Mouse (Mus musculus): ENCODE measurements around the gene Stard5. TPM values are rescaled to one million over a fixed set of nuclear protein-coding genes. Genes with fewer than 3 reads are reported as not detected.

The Stard5 gene
- total and polyA plus RNA-seq, 2 experiments from 2014 or later = 12.1 to 20.0 TPM

DNA sequence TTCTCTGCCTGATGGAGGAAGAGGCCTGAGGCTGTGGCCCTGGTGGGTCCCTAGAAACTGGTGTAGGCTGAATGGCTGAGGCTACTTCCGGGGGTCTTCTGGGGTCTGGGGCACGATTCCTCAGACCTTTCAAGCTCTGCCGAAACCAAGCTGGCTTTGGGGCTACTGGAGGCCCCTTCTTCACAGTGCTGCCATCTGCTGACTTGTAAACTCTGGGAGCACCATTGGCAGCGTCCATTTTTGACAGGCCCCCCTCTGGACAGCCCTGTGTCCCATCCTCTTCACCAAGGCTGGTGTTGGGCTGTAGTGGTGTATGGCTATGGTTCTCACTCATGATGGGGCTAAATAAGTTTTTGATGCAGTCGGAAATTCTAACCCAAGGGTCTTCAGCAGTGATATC lies 20.7 kb downstream of the Stard5 start:
- Histone ChIP-seq H3K9me3 (replicated peaks; ENCODE audit: control insufficient read depth, low read length) (no peaks in the 10 kb centered on the region; the same call in 1 of the 2 replicates), H3K4me2 (ENCODE audit: low read depth, low read length) (peak overlapping the region; percentile 42; the same call in 1 of the 2 replicates), H3K4me1 (ENCODE audit: control insufficient read depth, insufficient read depth) (no peaks in the 10 kb centered on the region), H3K36me3 (replicated peaks; ENCODE audit: control insufficient read depth, insufficient read depth, low read length) (no peaks in the 10 kb centered on the region), H3K9ac (replicated peaks; ENCODE audit: low read depth, low read length) (no peak overlapping the region), H3K27ac (ENCODE audit: low read depth) (no peak overlapping the region), H3K27me3 (ENCODE audit: control insufficient read depth, insufficient read depth, low read length) (no peaks in the 10 kb centered on the region), H3K4me3 (ENCODE audit: low read depth, low read length) (no peak overlapping the region; the same call in 1 of the 2 replicates)
- ATAC-seq (ENCODE audit: insufficient read depth, low read depth) (no peak), DNase-seq (ENCODE audit: low spot score) (no peak)
- no peak for TF ChIP-seq CTCF (IDR thresholded peaks at IDR 0.05; ENCODE audit: low read depth)
- TF ChIP-seq EP300 (IDR thresholded peaks at IDR 0.05; ENCODE audit: low read depth) = no peak
- 74% methylated on average over 5 of the region's 5 CpGs for WGBS

DNA sequence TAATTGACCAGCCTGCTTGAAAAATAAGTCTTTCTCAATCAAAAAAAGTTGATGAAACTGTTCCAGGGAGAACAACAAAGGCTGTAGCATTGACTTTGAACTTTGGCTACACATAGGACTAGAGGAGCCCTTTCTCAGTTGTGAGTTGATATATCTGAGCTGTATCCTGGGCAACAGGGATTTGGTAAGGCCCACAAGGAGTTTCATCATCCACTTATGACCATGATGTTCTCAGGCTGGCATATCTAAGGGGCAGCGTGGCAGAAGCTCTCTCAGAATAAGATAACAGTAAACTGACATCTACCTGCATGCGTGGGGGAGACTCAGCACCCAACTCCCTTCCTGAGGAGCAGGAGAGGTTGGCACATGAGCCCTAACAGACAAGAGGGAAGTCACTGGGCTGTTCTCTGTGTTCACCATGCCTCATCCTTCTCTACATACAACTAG lies 21.9 kb downstream of the Stard5 start:
- DNase-seq (ENCODE audit: low spot score) (no peak), ATAC-seq (ENCODE audit: insufficient read depth, low read depth) (no peak)
- H3K27ac ChIP-seq (ENCODE audit: low read depth) = no peak overlapping the region
- no peaks in the 10 kb centered on the region for H3K27me3 ChIP-seq (ENCODE audit: control insufficient read depth, insufficient read depth, low read length)
- TF ChIP-seq CTCF (IDR thresholded peaks at IDR 0.05; ENCODE audit: low read depth) (no peak), EP300 (IDR thresholded peaks at IDR 0.05; ENCODE audit: low read depth) (no peak)
- H3K4me1 ChIP-seq (ENCODE audit: control insufficient read depth, insufficient read depth) = no peaks in the 10 kb centered on the region
- no peak overlapping the region for H3K9ac ChIP-seq (replicated peaks; ENCODE audit: low read depth, low read length)
- WGBS = 75% methylated on average over 2 of the region's 2 CpGs
- peak overlapping the region; percentile 42; the same call in 1 of the 2 replicates for H3K4me2 ChIP-seq (ENCODE audit: low read depth, low read length)
- no peaks in the 10 kb centered on the region for H3K36me3 ChIP-seq (replicated peaks; ENCODE audit: control insufficient read depth, insufficient read depth, low read length)
- no peaks in the 10 kb centered on the region; the same call in 1 of the 2 replicates for H3K9me3 ChIP-seq (replicated peaks; ENCODE audit: control insufficient read depth, low read length)
- peak overlapping the region; percentile 34; the same call in 1 of the 2 replicates for H3K4me3 ChIP-seq (ENCODE audit: low read depth, low read length)

DNA sequence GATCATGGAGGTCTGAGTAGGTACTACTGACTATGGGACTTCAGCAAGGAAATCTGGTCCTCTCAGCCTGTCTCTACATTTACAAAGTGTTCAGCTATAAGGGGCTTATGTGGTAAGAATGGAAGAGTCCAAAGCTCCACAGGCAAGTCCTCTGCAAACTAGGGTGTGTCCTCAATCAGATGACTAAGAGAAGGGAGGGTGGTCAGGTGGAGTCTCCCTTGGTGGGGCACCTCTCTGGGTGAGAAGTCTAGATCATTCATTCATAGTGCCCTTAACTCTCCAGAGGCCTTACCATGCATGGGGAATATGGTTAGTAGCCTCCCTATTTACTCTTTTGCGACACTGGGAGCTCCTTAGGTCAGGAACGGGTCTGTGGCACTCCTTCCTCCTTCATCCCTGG lies 22.4 kb downstream of the Stard5 start:
- ATAC-seq (ENCODE audit: insufficient read depth, low read depth) (no peak), DNase-seq (ENCODE audit: low spot score) (no peak)
- TF ChIP-seq CTCF (IDR thresholded peaks at IDR 0.05; ENCODE audit: low read depth) = no peak
- no peak for TF ChIP-seq EP300 (IDR thresholded peaks at IDR 0.05; ENCODE audit: low read depth)
- no peaks in the 10 kb centered on the region for H3K36me3 ChIP-seq (replicated peaks; ENCODE audit: control insufficient read depth, insufficient read depth, low read length)
- peak overlapping the region; percentile 34; the same call in 1 of the 2 replicates for H3K4me3 ChIP-seq (ENCODE audit: low read depth, low read length)
- WGBS = 82% methylated on average over 2 of the region's 2 CpGs
- H3K4me1 ChIP-seq (ENCODE audit: control insufficient read depth, insufficient read depth) = no peaks in the 10 kb centered on the region
- H3K9me3 ChIP-seq (replicated peaks; ENCODE audit: control insufficient read depth, low read length) = no peaks in the 10 kb centered on the region; the same call in 1 of the 2 replicates
- no peaks in the 10 kb centered on the region for H3K27me3 ChIP-seq (ENCODE audit: control insufficient read depth, insufficient read depth, low read length)
- H3K4me2 ChIP-seq (ENCODE audit: low read depth, low read length) = peak overlapping the region; percentile 42; the same call in 1 of the 2 replicates
- H3K27ac ChIP-seq (ENCODE audit: low read depth) = peak overlapping the region; percentile 79; the same call in 1 of the 2 replicates
- H3K9ac ChIP-seq (replicated peaks; ENCODE audit: low read depth, low read length) = no peak overlapping the region; the same call in 1 of the 2 replicates

DNA sequence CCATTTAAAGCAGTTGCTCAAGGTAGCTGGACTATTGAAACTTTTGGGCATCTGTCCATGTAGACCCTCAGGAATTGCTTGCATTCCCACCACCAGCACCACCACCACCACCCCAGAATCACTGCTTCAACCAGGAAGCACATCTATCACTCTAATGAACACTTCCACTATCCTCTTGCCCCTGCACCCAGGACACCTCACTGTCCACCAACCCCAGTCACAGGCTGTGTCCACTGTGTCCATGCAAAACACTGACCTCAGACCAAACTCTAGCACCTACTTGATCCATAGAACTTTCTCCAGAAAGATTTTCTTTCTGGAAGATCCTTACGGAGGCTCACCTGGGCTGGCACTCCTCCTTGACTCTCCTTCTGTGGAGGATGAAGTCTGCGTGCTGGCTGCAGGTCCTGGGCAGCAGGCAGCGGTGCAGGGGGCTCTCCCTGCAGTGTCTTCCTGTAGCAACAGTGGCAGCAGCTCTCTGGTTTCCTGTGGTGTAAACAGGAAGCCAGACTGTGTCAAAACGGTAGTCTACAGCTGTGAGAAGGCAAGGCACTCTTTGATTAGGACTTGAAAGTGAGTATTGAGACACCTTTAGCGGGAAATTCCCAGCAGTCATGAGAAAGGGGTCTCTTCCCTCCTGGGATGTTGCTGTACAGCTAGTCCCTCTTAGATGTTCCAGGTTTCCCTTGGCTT lies 23.3 kb downstream of the Stard5 start:
- WGBS = 41% methylated on average over 5 of the region's 5 CpGs
- no peaks in the 10 kb centered on the region for H3K36me3 ChIP-seq (replicated peaks; ENCODE audit: control insufficient read depth, insufficient read depth, low read length)
- TF ChIP-seq EP300 (IDR thresholded peaks at IDR 0.05; ENCODE audit: low read depth) = no peak
- no peak for TF ChIP-seq CTCF (IDR thresholded peaks at IDR 0.05; ENCODE audit: low read depth)
- no peaks in the 10 kb centered on the region for H3K4me1 ChIP-seq (ENCODE audit: control insufficient read depth, insufficient read depth)
- DNase-seq (ENCODE audit: low spot score) (peak; percentile 35), ATAC-seq (ENCODE audit: insufficient read depth, low read depth) (peak; percentile 52)
- H3K9me3 ChIP-seq (replicated peaks; ENCODE audit: control insufficient read depth, low read length) = no peaks in the 10 kb centered on the region; the same call in 1 of the 2 replicates
- peak overlapping the region; percentile 42; the same call in 1 of the 2 replicates for H3K4me2 ChIP-seq (ENCODE audit: low read depth, low read length)
- peak overlapping the region; percentile 34; the same call in 1 of the 2 replicates for H3K4me3 ChIP-seq (ENCODE audit: low read depth, low read length)
- H3K27ac ChIP-seq (ENCODE audit: low read depth) = peak overlapping the region; percentile 79
- H3K27me3 ChIP-seq (ENCODE audit: control insufficient read depth, insufficient read depth, low read length) = no peaks in the 10 kb centered on the region
- no peak overlapping the region; the same call in 1 of the 2 replicates for H3K9ac ChIP-seq (replicated peaks; ENCODE audit: low read depth, low read length)

DNA sequence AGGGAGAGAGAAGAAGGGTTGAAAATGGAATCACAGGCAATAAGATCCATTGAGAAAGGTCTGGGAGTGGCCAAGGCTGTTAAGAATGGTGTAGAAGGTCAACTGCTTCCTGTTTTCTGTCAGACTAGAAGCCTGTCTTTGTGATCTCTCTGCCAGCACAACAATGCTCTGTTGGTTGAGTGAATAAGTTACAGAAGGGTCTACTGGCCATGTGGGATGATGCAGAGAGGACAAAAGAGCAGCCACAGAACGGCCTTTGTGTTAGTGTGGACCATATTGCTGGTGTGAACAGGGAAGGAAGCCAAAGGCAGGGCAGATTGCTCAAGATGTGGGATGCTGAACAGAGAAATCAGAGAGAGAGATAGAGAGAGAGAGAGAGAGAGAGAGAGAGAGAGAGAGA lies 27.0 kb downstream of the Stard5 start:
- Histone ChIP-seq H3K4me1 (ENCODE audit: control insufficient read depth, insufficient read depth) (no peaks in the 10 kb centered on the region), H3K27me3 (ENCODE audit: control insufficient read depth, insufficient read depth, low read length) (no peaks in the 10 kb centered on the region), H3K36me3 (replicated peaks; ENCODE audit: control insufficient read depth, insufficient read depth, low read length) (no peaks in the 10 kb centered on the region), H3K9me3 (replicated peaks; ENCODE audit: control insufficient read depth, low read length) (no peaks in the 10 kb centered on the region; the same call in 1 of the 2 replicates), H3K9ac (replicated peaks; ENCODE audit: low read depth, low read length) (no peak overlapping the region), H3K27ac (ENCODE audit: low read depth) (peak overlapping the region; percentile 79), H3K4me2 (ENCODE audit: low read depth, low read length) (no peak overlapping the region), H3K4me3 (ENCODE audit: low read depth, low read length) (no peak overlapping the region)
- ATAC-seq (ENCODE audit: insufficient read depth, low read depth) (0 out of 2 replicates have a peak, but pooled peaks have one; percentile 17), DNase-seq (ENCODE audit: low spot score) (no peak)
- no peak for TF ChIP-seq EP300 (IDR thresholded peaks at IDR 0.05; ENCODE audit: low read depth)
- TF ChIP-seq CTCF (IDR thresholded peaks at IDR 0.05; ENCODE audit: low read depth) = no peak
- 59% methylated on average over 1 of the region's 1 CpGs for WGBS
